Mouse (Mus musculus): ENCODE measurements around the gene Gnptab.

Gnptab gene

GRCm38 (mm10) chr10:88377666-88378065, 1.3 kb upstream of the Gnptab start:
- DNase-seq (ENCODE audit: low spot score), result no peak

GRCm38 (mm10) chr10:88380002-88380401, 1.1 kb downstream of the Gnptab start:
- DNase-seq (ENCODE audit: low spot score), result peak; percentile 20

- DNase-seq (ENCODE audit: low spot score), result no peak
These were observed 1.6 kb downstream of the Gnptab start for GRCm38 (mm10) chr10:88380430-88381060.

- no peak for DNase-seq (ENCODE audit: low spot score)
These were observed 2.4 kb downstream of the Gnptab start for GRCm38 (mm10) chr10:88381286-88381685.

GRCm38 (mm10) chr10:88382009-88382408, 3.1 kb downstream of the Gnptab start:
- DNase-seq (ENCODE audit: low spot score), result no peak

- DNase-seq (ENCODE audit: low spot score), result no peak
These were observed 4.5 kb downstream of the Gnptab start for GRCm38 (mm10) chr10:88383479-88383878.

GRCm38 (mm10) chr10:88384081-88384480, 5.1 kb downstream of the Gnptab start:
- no peak for DNase-seq (ENCODE audit: low spot score)

- no peak for DNase-seq (ENCODE audit: low spot score)
These were observed 6.4 kb downstream of the Gnptab start for GRCm38 (mm10) chr10:88385290-88385689.

GRCm38 (mm10) chr10:88385758-88386157, 6.8 kb downstream of the Gnptab start:
- no peak for DNase-seq (ENCODE audit: low spot score)

- no peak for DNase-seq (ENCODE audit: low spot score)
These were observed 7.3 kb downstream of the Gnptab start for GRCm38 (mm10) chr10:88386251-88386650.

GRCm38 (mm10) chr10:88389576-88389975, 10.6 kb downstream of the Gnptab start:
- no peak for DNase-seq (ENCODE audit: low spot score)

- DNase-seq (ENCODE audit: low spot score), result no peak
These were observed 11.3 kb downstream of the Gnptab start for GRCm38 (mm10) chr10:88390096-88390790.

GRCm38 (mm10) chr10:88391495-88391894, 12.6 kb downstream of the Gnptab start:
- no peak for DNase-seq (ENCODE audit: low spot score)

GRCm38 (mm10) chr10:88392181-88392847, 13.4 kb downstream of the Gnptab start:
- no peak for DNase-seq (ENCODE audit: low spot score)

- DNase-seq (ENCODE audit: low spot score), result no peak
These were observed 19.8 kb downstream of the Gnptab start for GRCm38 (mm10) chr10:88398668-88399243.

GRCm38 (mm10) chr10:88399271-88399670, 20.3 kb downstream of the Gnptab start:
- no peak for DNase-seq (ENCODE audit: low spot score)

- no peak for DNase-seq (ENCODE audit: low spot score)
These were observed 24.1 kb downstream of the Gnptab start for GRCm38 (mm10) chr10:88403021-88403420.

GRCm38 (mm10) chr10:88404220-88404619, 25.3 kb downstream of the Gnptab start:
- DNase-seq (ENCODE audit: low spot score), result no peak

GRCm38 (mm10) chr10:88405812-88406211, 26.9 kb downstream of the Gnptab start:
- no peak for DNase-seq (ENCODE audit: low spot score)

- no peak for DNase-seq (ENCODE audit: low spot score)
These were observed 29.1 kb downstream of the Gnptab start for GRCm38 (mm10) chr10:88407875-88408631.

GRCm38 (mm10) chr10:88409751-88410150, 30.8 kb downstream of the Gnptab start:
- no peak for DNase-seq (ENCODE audit: low spot score)

All from retina, embryonic 14.5 days (tissue).